Mouse (Mus musculus): ENCODE measurements around the gene Gzmm.

The Gzmm gene

DNA sequence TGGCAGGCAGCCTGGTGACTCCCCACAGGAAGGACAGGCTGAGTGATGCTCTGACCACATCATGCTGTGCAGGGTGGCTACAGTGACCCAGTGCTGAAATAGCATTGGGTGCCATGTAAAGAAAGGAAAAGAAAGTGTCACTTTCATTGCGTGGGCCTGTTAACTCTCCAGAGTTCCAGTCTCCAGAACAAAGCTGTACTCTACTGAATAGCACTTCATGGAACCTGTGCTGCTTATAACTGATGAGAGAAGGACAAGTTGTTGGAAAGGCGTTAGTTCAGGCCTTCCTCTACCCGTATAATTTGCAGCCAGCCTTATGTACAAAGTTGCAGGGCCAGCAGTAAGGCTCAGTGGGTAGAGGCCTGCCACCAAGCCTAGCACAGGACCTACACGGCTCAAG lies at the start of gene Gzmm:
TSS of gene Gzmm (plus strand) at position 301 of the 400 bp plus-strand sequence.
- no peak for DNase-seq (ENCODE audit: low read depth, low spot score)

DNA sequence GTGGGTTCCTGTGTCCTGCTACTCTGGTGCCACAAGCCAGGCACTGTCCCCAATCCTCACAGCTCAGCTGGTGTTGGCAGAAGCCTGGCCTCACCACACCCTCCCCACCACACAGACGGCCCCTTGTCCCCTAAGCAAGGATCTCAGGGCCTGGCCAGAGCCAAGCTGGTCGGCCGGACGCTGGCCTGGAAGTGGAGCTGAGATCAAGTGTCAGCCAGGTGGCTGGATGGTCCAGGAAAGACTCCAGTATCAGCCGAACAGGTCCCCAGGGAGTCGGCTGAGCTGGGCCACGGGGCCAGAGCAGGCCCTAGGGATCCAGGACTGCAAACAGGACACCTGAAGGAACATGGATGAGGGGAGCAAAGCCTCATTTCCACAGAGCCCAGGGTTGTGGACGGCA lies 43.1 kb upstream of the Gzmm start, which contains the start of gene Odf3l2:
TSS of gene Odf3l2 (minus strand) at position 28 of the 400 bp plus-strand sequence.
- DNase-seq (ENCODE audit: low read depth, low spot score): no peak

DNA sequence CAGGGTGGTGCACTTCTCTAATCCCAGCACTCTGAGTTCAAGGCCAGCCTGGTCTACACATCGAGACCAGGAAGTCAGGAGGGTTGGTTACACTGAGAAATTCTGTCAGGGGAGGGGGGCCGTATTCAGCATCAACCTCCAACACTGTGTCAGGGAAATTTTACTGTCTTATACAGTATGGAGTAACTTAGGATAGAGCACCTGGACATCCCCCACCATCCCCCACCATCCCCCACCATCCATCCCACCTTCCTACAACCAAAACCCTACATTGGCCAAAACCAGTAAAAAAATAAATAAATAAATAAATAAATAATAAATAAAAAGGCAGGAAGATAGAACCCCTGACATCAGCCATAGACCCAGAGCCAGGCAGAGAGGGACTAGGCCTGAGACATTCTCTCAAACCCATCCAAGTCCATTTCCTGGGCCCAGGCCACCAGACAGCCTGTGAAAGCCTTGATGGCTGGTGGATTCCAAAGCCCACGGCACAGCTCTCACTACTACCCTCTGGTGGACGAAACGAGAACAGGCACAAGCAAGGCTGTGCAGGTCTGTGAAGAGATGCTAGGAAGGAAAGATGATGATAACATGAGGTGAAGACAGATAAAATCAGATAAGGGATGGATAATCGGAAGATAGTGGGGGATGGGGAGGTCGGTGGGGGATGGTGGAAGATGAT lies 39.6 kb upstream of the Gzmm start:
- DNase-seq (ENCODE audit: low read depth, low spot score): peak; percentile 77

DNA sequence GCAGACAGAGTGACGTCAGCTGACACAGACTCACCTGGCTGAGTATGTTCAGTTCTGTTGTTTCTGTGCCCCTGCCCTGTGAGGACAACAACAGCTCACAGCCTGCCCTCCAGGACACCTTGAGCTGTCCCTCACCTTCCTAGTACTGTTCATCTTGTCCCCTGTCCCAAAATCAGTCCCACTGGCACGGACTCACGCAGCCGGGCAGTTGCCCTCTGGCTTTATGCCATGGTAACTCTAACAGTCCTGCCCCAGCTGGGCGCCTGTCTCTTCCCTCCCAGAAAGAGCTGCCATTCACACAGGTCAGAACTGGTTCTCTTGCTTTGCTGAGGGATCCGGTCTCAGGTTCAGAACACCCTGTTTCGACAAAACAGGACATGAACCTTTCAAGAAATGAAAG lies 36.0 kb upstream of the Gzmm start:
- no peak for DNase-seq (ENCODE audit: low read depth, low spot score)

DNA sequence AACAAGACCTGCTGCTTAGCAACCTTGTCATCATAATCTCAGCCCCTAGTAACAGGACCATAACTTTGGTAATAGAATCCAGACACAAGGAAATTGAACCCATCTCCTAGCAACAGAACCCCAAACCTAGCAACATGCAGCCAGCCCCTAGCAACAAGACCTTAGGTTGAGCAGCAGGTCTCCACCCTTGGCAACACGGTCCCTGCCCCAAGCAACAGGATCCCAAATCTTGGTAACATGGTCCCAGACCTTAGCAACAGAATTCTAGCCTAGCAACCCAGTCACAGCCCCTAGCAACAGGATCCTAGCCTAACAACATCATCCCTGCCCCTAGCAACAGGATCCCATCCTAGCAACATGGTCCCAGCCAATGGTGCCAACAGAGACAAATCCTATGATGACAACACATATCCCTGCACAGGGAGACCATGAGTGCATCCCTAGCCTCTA lies 33.8 kb upstream of the Gzmm start:
- DNase-seq (ENCODE audit: low read depth, low spot score): no peak

DNA sequence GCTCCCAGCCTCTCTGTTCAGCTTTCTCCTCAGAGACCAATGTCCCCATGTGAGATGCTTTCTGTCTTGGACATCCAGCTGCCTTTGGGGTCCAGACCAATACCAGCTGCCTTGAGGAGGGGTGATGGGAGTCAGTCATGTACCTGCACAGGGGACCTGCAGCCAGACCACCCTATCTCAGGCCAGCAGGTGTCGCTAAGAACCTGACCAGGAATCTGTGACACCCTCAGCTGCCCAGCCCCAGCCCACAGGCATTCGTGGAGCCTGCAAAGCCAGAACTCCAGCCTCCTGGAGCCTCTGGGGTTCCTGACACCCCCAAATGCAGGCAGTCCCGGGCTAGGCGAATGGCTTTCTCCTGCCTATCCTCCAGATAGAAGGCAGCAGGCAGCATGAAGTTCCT lies 30.0 kb upstream of the Gzmm start:
- no peak for DNase-seq (ENCODE audit: low read depth, low spot score)

DNA sequence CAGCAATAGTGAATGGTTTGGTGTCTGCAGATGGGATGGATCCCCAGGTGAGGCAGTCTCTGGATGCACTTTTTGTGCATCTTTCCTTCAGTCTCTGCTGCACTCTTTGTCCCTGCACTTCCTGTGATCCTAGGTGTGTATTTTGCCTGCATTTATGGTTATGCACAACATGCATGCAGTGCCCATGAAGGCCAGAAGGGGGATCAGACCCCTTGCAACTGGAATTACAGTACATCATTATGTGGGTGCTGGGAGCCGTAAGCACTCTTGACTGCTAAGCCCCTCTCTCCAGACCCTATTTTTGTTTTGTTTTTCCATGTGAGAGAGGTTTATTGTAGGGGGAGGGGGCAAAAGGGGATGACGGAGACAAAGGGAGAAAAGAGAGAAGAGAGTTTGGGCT lies 28.5 kb upstream of the Gzmm start:
- DNase-seq (ENCODE audit: low read depth, low spot score): no peak

DNA sequence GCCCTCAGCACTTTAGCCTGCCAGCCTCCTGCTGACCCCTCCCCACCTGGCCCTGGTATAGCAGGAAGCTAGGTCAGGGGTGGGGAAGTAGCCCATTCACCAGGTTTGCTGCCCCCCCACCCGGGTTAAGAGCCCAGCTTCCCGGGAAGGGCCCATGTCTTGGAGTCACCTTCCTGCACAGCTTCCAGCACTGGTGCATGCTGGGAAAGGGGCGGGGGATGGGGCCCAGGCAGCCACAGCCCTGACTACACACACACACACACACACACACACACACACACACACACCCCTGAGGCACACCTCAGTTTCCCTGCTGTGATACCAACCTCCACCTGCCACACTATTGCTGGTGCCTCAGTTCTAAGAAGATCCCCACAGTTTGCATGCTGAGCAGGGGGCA lies 27.0 kb upstream of the Gzmm start:
- no peak for DNase-seq (ENCODE audit: low read depth, low spot score)

DNA sequence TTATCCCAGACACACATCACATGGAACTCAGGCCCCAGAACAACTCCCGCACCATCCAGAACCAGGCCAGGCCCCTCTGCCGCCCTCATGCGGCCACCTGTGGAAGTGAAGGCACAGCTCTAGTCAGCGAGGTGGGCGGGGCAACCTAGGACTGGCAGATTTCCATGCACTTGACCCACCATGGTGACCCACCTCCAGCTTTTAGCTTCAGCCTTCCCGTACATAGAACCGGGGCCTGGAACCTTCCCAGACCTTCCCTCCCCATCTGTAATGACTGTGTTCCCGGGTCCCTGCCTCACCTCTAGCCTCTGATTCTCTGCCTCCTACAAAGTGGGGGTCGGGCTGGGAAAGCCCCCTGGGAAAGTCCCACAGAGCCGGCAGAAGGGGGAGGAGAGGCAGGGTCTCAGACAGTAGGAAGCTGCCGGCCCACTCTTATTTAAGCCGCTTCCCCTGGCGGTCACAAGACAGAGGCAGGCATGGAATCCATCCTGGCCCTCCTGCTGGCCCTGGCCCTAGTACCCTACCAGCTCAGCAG lies 24.6 kb upstream of the Gzmm start, which contains the start of gene Madcam1:
TSS of gene Madcam1 (plus strand) at position 429 of the 535 bp plus-strand sequence.
- DNase-seq (ENCODE audit: low read depth, low spot score): peak; percentile 55

DNA sequence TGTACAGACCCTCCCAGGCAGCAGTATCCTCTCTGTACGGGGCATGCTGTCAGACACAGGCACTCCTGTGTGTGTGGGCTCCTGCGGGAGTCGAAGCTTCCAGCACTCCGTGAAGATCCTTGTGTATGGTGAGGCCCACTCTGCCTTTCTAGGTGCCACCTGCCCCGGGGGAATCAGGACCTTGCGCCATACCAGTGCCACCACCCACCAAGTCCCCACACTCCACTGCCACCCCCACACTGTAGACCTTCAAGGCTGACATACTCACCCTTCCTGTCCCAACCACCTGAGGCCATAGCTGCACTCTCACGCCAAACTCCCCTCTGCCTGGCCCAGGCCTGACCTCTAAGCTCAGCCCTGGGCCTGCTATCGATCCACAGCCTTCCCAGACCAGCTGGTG lies 23.8 kb upstream of the Gzmm start:
- DNase-seq (ENCODE audit: low read depth, low spot score): no peak

DNA sequence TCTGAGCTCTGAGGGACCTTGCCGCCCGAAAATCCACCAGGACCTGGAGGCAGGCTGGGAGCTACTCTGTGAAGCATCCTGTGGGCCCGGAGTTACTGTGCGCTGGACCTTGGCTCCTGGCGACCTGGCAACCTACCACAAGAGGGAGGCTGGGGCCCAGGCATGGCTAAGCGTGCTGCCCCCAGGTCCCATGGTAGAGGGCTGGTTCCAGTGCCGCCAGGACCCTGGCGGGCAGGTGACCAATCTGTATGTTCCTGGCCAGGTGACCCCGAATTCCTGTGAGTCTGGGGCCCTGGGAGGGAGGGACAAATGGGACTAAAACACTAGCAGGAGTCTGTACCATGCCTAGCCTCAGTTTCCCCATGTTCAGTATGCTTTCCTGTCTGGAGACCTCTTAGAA lies 22.3 kb upstream of the Gzmm start:
- DNase-seq (ENCODE audit: low read depth, low spot score): no peak

DNA sequence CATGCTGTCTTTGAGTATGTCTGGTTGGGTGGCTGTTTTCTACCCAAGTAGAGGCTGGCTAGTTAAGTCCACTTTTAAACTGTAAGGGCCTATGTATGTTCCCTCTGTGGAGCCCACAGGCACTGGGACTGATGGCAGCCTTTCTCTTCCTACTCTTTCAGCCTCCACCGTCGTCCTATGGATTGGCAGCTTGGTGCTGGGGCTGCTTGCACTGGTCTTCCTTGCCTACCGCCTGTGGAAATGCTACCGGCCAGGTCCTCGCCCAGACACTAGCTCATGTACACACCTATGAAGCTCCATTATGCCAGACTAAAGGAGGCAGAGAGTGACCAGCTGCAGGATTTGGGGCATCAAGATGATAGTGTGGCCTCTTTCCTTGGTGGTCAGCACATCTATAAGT lies 20.7 kb upstream of the Gzmm start:
- DNase-seq (ENCODE audit: low read depth, low spot score): no peak

DNA sequence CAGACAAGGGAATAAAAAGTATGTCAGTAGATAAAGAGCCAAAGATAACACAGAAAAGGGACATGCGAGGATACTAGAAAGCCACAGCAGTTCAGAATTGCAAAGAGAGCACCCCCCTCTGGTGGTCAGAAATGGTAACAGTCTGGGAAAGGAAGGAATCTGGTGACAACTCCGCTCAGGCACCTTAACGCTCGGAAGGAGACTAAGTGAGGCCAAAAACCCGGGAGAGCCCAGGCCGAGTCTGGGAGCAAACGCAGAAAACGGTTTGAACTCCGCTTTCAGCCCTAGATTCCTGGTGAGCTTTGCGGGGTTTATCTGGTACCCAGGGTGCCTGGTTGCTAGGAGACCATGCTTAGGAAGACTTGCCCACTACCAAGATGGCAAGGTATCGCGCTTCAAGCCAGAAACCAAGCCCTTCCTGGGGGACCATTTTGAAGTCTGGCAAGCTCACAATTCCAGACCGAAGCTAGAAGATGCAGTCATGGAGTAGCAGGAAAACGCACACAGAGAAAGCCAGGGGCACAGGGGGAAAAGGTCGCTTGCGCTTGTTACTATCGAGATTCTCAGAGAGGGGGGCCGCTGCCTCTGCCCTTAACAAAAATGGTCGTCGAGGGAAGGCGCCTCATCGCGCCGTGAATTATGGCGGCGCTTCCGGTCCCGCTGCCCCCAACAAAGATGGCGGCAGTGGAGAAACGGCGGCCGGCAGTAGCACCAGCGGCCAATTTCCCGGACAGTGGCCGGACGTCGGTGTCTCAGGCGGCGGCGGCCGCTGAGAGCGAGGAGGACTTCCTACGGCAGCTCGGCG lies 19.8 kb upstream of the Gzmm start, which contains the start of gene Tpgs1:
TSS of gene Tpgs1 (plus strand) at position 599 of the 805 bp plus-strand sequence.
- DNase-seq (ENCODE audit: low read depth, low spot score): peak; percentile 89

DNA sequence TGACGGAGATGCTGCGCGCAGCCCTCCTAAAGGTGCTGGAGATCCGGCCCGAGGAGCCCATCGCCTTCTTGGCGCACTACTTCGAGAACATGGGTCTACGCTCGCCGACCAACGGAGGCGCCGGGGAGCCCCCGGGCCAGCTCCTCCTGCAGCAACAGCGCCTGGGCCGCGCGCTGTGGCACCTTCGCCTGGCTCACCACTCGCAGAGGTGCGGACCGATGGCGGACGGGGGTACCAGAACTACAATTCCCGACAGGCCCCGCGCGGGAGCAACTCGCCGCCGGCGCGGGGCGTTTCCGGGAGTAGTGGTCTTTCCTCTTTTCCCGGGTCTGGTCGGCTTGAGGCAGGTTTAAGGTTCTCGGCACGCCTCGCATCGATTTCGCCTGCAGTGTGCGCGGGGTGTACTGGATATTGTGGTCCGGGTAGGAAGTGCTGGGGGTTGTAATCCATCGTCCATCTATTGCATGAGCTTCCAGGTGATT lies 19.2 kb upstream of the Gzmm start:
- peak; percentile 43 for DNase-seq (ENCODE audit: low read depth, low spot score)

DNA sequence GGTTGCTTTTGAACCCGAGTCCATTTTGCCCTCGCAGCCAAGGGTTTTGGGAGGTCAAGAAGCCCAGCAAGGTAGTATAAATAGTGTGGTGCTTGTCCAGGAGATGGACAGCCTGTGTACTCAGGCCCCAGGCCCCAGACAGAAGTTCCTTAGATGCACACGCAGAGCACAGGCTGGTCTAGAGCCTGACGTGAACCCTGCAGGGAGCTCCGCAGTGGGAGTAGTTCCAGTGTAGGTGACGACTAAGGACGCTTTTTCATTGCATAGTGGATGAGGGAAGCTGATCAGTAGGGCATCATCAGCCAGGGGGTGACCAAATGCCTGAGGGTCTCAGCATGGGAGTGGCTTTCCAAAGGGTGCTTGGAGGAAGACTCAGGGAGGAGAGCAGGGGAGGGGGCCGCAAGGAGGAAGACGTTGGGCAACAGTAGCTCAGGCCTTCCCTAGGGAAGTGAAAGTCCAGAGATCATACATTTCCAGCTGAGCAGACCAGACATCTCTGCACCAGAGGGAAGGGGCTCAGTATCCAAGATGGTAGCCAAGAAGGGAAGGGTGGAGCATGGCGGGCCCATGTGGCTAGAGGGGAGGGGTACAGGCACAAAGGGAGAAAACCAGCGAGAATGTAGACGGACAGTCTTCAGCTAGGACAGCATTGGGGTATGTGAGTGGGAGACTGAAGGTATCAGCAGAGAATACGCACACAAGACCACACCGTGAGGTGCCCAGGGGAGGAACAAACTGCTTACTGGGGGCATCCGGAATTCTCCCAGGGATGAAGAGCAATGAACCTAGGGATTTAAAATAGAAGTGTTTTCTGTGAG lies 18.5 kb upstream of the Gzmm start:
- DNase-seq (ENCODE audit: low read depth, low spot score): no peak

DNA sequence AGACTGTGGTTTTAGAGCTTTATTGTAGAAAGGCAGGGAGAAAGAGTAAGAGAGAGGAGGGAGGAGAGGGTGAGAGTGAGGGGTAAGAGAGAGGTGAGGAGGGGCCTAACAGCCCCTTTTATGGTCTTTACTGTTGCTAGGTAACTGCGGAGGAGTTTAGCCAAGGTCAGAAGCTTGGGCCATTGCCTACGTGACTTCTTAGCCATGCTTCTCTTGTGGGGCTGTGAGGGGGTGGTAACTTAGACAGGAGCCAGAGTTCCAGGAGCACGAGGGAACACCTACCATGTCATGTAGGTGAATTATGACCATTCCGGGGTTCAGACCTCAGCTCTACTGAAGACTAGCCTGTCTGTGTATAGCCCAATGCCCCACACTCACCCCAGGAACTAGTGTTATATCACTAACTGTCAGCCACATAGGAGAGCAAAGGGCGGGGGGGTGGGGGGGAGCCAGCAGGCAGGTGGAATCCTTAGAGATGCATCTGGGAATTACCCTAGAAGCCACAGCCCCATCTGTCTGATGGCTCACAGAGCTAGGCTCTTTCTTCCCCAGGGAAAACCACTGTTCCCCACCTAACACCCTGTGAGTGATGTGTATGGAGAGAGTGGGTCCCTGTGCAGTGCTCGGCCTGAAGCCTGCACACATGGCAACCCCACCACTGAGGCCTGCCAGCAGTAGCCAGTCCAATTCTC lies 17.3 kb upstream of the Gzmm start:
- no peak for DNase-seq (ENCODE audit: low read depth, low spot score)

DNA sequence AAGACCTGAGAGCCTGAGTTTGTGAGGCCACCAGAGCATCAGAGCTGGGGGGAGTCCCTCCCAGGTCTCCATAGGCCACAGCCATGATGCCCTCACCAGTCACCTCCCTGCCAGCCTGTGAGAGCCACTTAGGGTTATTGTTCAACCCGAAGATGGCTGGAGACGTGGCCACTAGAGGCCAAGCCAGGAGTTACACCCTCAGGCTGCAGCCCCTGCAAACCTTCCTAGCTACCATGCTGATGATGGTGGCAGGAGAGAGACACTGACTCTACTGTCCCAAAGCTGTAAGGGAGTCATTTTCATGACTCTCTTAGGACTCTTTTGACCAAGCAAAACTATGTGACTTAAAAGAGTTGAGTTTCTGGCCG lies 16.7 kb upstream of the Gzmm start:
- DNase-seq (ENCODE audit: low read depth, low spot score): no peak

DNA sequence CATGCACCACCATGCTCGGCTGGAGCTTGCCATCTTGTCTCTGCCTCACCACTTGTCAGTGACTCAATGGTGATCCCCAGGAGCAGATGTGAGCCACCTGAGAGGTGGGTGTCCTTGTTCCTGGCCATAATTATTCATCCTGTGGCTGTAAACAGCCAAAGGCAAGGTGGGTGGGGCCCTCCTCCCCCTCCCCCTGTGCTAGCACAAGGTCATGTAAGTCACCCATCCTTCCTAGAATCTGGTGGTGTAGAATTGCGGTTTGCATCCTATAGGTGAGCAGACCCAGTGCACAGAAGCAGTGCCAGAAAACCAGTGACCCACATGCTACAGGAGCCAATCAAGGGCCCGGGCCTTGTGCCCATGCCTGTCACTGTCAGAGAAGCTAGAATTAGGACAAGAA lies 15.8 kb upstream of the Gzmm start:
- no peak for DNase-seq (ENCODE audit: low read depth, low spot score)

DNA sequence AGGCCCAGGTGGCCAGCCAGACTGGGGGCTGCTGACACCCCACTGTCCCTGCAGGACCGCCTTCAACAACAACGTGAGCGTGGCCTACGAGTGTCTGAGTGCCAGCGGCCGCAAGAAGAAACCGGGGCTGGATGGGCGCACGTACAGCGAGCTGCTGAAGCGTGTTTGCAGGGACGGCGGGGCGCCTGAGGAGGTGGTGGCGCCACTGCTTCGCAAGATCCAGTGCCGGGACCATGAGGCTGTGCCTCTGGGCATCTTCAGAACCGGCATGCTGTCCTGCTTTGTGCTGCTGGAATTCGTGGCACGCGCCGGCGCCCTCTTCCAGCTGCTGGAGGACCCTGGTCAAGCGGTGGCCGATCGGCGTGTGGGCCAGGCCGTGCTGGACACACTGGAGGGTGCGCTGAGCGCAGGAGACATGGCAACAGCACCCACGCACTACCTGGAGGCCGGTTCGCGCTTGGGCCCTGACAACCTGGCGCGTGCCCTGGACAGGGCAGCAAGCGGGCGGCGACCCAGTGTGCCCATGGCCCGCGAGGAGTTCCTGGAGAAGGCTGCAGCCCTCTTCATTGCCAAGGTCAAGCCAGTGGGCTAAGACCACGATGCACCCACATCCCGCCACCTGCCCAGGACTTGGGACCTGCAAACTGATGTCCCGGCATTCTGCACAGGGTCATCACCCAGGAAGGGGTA lies 13.3 kb upstream of the Gzmm start:
- DNase-seq (ENCODE audit: low read depth, low spot score): no peak

Data from retina, postnatal 7 days (tissue).